Mouse (Mus musculus): ENCODE results near the gene Setx. TPM values are rescaled to one million over a fixed set of nuclear protein-coding genes. Genes with fewer than 3 reads are reported as not detected.

Setx gene
- total RNA-seq, 2 experiments from 2014 or later = 33.0 to 81.2 TPM

GRCm38 (mm10) chr2:29130118-29130899 is 6.3 kb downstream of the Setx start:
- peak; percentile 45 for ATAC-seq (ENCODE audit: poor library complexity, severe bottlenecking)

GRCm38 (mm10) chr2:29135161-29135560 is 11.2 kb downstream of the Setx start:
- ATAC-seq (ENCODE audit: poor library complexity, severe bottlenecking) = no peak

DNA sequence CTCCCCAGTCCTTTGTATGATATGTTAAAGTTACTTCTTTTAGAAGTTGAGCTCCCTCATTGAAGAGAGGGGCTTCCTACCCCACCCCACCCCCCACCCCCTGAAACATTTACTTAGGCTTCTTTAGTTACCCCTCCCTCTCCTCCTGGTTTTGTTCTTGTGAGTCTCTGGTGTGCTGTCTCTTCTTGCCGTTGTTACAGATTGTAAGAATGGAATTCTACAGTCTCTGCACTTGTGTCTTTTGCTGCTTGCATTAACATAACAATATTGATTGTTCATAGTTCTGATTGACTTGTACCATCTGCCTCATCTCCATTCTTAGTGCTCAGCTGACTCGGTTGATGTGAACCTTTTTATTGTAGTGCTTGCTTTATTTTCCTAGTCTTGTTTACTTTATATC is 28.0 kb downstream of the Setx start:
- ATAC-seq (ENCODE audit: poor library complexity, severe bottlenecking) = no peak

- ATAC-seq (ENCODE audit: poor library complexity, severe bottlenecking) = no peak
These were observed 44.1 kb downstream of the Setx start for GRCm38 (mm10) chr2:29168067-29168466.

GRCm38 (mm10) chr2:29174887-29175286 is 50.9 kb downstream of the Setx start:
- ATAC-seq (ENCODE audit: poor library complexity, severe bottlenecking) = no peak

- peak; percentile 93 for ATAC-seq (ENCODE audit: poor library complexity, severe bottlenecking)
These were observed 55.8 kb downstream of the Setx start for GRCm38 (mm10) chr2:29179810-29180209.

GRCm38 (mm10) chr2:29181111-29181510 is 57.1 kb downstream of the Setx start:
- ATAC-seq (ENCODE audit: poor library complexity, severe bottlenecking) = no peak

DNA sequence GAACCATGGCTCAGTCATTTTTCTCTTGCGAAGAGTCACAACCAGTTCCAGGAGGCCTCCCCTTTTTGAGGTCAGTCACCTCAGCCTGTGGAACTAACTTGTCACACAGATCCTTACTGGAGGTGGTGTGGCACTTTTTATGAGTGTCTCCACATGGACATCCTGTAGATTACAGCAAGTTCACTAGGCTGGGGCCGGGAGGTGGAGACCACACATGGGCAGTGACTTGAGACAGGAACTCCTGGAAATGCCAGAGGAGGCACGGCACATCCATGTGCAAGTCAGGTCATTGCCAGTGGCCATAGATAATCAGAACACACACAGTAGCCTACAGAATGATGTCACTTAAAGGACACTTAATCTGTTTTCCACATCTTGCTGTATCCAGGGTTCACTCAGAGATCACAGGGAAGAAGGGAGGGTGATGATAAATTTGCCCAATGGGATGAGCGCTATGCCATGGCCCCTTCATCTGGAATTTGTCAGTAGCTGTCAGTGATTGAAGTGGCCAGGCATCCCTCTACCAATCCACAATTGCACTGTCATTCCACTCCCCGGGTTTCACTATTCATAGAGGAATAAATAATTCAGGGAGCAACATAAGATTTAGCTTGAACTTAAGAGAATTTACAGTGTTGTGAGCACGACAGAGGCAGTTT is 59.4 kb downstream of the Setx start:
- ATAC-seq (ENCODE audit: poor library complexity, severe bottlenecking) = no peak

DNA sequence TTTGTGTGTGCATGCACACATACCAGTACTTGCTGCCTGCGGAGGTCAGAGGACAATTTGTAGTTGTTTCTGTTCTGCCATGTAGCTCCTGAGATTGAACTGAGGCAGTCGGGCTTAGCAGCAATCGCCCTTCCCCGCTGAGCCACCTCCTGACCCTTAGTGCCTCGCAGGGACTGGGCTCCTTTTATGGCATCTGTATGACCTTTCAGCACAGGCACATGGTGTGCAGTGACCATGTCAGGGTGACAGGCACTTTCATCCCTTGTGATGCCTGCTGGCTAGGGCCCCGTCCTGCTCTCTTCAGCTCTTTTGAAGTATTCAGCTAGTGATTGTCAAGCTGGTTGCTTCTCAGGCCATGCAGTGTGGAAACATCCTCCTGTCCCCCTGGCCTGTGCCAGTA is 62.2 kb downstream of the Setx start:
- no peak for ATAC-seq (ENCODE audit: poor library complexity, severe bottlenecking)

DNA sequence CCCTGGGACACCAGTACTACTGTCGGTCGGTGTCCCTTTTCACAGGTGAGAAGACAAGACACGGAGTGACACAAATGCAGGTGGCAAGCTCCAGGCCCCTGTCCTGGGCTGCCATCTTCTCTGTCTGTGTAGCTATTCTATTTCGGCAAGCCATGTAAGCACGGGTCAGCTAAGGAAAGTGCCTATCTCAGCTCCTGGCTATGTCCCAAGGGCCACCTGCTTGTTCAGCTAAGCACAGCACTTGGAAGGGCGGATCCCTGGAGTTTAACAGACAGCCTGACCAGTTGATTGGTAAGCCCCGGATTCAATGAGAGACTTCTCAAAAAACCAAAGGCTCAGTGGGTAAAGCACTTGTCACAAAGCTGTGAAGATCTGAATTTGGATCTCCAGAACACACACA is 66.4 kb downstream of the Setx start:
- no peak for ATAC-seq (ENCODE audit: poor library complexity, severe bottlenecking)

DNA sequence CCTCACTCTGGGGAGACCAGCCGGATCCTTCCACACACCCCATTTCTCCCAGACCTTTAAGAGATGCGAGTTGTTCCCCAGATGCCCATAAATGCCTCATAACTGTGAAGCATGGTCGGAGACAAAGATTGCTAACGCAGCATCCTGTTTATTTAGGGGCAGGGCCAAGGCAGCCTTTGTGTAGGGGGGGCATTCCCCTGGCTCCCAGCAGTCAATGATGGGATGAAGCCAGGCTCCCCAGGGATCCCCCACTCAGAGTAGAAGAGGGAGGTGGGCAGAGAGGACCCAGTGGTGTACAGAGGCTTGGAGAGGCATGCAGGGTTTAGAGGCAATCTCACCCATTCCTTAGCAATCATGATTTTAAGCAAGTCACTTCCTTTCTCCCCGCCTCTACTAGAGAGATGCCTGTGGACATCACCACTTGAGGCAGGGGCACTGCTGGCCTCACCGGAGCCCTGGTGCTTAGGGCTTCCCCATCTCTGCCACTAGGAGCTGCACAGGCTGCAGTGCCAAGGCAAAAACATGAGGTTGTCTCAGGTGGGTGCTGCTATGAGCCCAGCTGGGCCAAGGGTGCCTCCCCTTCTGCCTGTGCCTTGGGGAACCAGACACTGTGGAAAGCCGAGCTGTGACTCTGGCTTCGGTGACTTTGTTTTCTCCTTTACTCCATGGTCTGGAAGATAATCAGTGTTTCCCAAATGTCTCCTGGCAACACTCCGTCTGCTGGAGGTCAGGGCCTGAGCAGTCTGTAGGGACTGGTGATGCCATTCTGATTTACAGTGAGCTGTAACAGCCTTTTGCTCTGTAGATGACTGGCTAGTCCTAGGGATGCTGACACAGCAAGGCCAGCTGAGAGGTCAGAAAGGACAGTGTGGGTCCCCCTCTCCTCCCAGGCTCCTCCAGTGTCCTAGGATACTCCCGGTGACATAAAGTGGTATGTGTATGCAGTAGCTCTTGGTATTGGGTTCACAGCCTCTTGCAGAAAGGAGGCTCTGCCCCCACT is 67.5 kb downstream of the Setx start:
- peak; percentile 79 for ATAC-seq (ENCODE audit: poor library complexity, severe bottlenecking)

GRCm38 (mm10) chr2:29192629-29193278 is 68.8 kb downstream of the Setx start:
- ATAC-seq (ENCODE audit: poor library complexity, severe bottlenecking) = no peak

DNA sequence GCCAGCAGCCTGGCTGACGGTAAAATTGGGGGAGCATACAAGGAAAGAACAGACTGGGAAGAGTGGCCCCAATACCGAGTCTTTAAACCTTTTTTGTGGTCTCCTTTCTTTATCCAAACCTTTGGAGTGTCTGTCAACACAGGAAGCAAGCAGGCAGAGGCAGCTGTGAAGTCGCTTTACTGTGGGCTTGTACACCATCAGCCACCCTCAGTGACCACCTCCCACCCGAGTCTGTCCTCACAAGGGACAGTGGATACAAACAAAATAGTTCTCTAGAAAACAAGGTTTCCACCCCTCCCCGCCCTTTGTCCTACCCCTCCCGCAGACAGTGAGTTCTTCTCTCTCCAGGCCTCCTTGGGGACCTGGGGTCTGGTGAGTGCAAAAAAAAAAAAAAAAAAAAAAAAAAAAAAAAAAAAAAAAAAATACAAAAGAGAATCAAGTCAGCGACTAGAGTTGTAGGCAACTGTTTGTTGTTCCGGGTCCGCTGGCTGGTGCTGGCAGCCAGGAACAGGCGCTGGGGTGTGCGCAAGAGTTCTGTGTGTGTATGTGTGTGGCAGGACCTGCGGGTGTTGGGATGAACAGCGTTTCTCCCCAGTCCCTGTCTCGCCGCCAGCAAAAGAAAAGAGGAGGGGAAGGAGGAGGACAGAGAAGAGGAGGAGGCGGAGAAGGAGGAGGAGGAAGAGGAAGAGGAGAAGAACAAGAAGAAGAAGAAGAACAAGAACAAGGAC is 70.0 kb downstream of the Setx start:
- ATAC-seq (ENCODE audit: poor library complexity, severe bottlenecking) = no peak

DNA sequence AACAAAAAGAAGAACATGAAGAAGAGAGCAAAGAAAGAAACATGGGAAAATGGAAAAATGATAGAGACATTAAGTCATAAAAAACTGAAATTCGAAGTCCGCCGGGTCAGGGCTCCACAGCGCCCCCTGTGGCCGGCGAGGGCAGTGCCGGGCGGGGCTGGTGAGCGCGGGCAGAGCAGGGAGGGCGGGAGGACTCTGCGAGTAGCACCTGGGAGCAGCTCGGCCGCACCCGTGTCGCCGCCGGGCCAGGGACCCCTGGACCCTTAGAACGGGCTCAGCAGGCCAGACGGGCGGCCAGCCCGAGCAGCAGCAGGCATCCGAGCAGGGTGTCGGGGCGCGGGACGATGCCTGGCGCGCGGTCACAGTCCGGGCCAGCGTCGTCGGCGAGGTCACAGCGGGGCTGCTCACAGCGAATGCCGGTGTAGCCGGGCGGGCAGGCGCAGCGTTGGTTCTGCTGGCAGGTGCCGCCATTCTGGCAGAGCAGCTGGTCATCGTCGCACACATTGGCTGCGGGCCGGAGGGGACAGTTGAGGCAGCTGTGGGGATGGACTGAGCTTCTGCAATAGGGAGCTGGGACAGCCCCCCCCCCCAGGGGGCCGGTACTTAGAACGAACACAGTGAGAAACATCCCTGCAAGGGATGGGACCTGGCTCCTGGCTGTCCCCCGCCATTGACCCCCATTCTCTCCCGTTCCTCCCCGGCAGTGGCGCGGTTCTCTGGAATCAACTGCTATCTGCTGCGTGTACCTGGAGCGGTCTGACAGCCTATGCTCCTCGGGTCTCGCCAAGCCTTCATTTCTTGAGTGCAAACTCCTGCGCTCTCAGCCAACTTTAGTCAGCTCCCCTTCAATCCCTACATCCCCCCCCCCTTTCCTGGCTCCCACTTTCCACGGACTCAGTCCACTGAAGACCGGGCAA is 70.8 kb downstream of the Setx start:
- ATAC-seq (ENCODE audit: poor library complexity, severe bottlenecking) = peak; percentile 55

GRCm38 (mm10) chr2:29196844-29197243 is 72.9 kb downstream of the Setx start:
- no peak for ATAC-seq (ENCODE audit: poor library complexity, severe bottlenecking)

DNA sequence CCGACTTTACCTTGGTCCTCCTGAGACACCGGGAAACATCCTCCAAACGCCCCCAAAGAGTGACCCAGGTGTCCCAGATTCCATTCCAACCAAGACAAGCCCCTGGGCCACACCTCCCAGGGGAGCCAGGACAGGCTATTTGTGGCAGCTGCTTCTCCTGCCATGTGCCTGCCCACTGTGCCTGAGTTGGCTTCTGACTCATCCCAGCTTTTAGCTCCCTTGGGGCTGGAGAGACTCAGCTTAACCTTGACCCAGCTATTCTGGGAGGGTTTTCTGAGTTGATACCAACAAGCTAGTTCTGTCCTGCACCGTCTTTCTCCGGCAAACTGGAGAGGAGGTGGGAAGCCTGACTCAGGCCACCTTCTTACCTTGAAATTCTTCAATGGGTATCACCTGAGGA is 74.5 kb downstream of the Setx start:
- no peak for ATAC-seq (ENCODE audit: poor library complexity, severe bottlenecking)

DNA sequence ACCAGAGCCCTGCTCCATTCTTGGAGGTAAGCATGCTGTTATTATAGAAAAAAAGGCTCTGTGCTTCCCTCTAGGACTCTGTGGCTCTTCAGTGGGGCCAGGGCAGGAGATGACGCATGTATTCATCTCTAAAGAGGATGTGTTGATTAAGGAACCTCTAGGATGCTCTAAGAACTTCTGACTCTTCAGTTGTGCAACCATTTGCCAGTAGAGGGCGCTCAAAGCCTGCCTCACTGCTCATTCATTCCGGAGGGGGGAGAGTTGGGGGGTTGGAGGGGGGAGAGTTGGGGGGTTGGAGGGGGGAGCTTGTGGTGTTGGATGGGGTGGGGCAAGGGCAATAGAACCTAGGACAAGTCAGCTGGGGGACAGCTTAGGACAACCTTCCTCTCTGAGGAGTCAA is 75.9 kb downstream of the Setx start:
- peak; percentile 88 for ATAC-seq (ENCODE audit: poor library complexity, severe bottlenecking)

- no peak for ATAC-seq (ENCODE audit: poor library complexity, severe bottlenecking)
These were observed 77.4 kb downstream of the Setx start for GRCm38 (mm10) chr2:29201223-29201955.

Measured in megakaryocyte, adult 5-6 weeks (primary cell).